Mouse (Mus musculus): Measurements from ENCODE around the gene Magi2. TPM values are rescaled to one million over a fixed set of nuclear protein-coding genes. Genes with fewer than 3 reads are reported as not detected.

Gene Magi2
- polyA plus RNA-seq (2016; fragmentation: Nextera tagmentation; extraction: Ambion mirVana), result 2.5 and 3.3 TPM in 2 replicates

- WGBS, result 0% methylated on average over 17 of the region's 26 CpGs
Measured at GRCm38 (mm10) chr5:19226866-19227243, at the start of gene Magi2. TSS of gene Magi2 (plus strand) at chr5:19227036.

GRCm38 (mm10) chr5:19178594-19178993, 48.2 kb upstream of the Magi2 start:
- Histone ChIP-seq H3K27ac (no peak overlapping the region), H3K4me3 (no peak overlapping the region), H3K9me3 (replicated peaks) (no peaks in the 10 kb centered on the region), H3K27me3 (ENCODE audit: low read depth, poor library complexity, severe bottlenecking) (no peaks in the 10 kb centered on the region), H3K4me1 (no peaks in the 10 kb centered on the region), H3K36me3 (no peaks in the 10 kb centered on the region)
- DNase-seq (ENCODE audit: low spot score), result no peak
- 87% methylated on average over 6 of the region's 6 CpGs for WGBS

More at GRCm38 (mm10) chr5:19226866-19227243, at the start of gene Magi2:
- Histone ChIP-seq H3K4me1 (peaks cover 18% of the 10 kb centered on the region), H3K4me3 (peak within 1 kb of the TSS; percentile 70), H3K27me3 (ENCODE audit: low read depth, poor library complexity, severe bottlenecking) (peaks cover 18% of the 10 kb centered on the region), H3K36me3 (no peaks in the 10 kb centered on the region), H3K9me3 (replicated peaks) (no peaks in the 10 kb centered on the region), H3K27ac (peak within 1 kb of the TSS; percentile 90)
- no peak for DNase-seq (ENCODE audit: low spot score)

DNA sequence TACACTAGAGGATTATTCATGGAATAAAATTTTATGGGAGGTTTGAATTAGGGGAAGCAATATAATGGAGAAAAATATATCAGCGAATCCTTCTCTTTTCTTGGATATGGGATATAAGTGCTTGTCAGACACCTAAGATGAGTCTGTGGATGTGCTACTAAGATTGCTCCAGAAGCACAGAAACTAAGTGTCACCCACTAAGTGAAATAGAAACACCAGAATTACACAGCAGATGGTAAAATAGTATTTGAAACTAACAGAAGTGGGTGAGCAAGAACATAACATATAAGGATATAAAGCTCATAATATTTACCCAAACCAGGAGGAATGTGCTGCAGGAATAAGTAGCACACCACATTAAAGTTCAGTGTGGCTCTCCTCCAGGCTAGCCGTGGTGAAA, 40.7 kb upstream of the Magi2 start:
- WGBS, result 96% methylated on average over 2 of the region's 2 CpGs
- DNase-seq (ENCODE audit: low spot score), result no peak
- H3K36me3 ChIP-seq, result no peaks in the 10 kb centered on the region

DNA sequence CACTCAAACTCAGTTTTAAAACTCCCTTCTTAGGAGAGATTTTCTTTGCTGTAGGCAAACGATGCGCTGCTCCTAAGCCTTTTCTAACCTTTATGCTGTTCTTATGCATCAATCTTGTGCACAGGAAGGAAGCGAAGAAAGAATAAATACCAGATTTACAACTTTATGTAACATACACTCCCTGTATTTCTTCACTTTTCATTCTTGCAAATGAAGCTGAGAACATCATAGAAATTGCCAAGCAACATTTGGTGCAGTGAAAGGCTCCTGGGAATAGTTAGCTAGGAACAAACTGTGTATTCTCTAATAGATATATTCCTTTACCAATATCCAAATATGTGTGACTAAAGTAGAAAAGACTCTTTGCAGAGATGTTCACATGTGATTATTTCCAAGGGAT, 15.2 kb upstream of the Magi2 start:
- no peaks in the 10 kb centered on the region for H3K36me3 ChIP-seq
- DNase-seq (ENCODE audit: low spot score), result no peak
- H3K27ac ChIP-seq, result no peak overlapping the region
- WGBS, result 87% methylated on average over 3 of the region's 3 CpGs
- H3K27me3 ChIP-seq (ENCODE audit: low read depth, poor library complexity, severe bottlenecking), result no peaks in the 10 kb centered on the region
- no peaks in the 10 kb centered on the region for H3K9me3 ChIP-seq (replicated peaks)
- no peaks in the 10 kb centered on the region for H3K4me1 ChIP-seq
- H3K4me3 ChIP-seq, result no peak overlapping the region

More for the DNA sequence above, 40.7 kb upstream of the Magi2 start:
- no peak overlapping the region for H3K4me3 ChIP-seq
- no peak overlapping the region for H3K27ac ChIP-seq
- H3K9me3 ChIP-seq (replicated peaks), result no peaks in the 10 kb centered on the region
- no peaks in the 10 kb centered on the region for H3K27me3 ChIP-seq (ENCODE audit: low read depth, poor library complexity, severe bottlenecking)
- H3K4me1 ChIP-seq, result no peaks in the 10 kb centered on the region

- WGBS, result under 1% methylated on average over 30 of the region's 51 CpGs
- Histone ChIP-seq H3K27me3 (ENCODE audit: low read depth, poor library complexity, severe bottlenecking) (peaks cover 18% of the 10 kb centered on the region), H3K4me1 (peaks cover 18% of the 10 kb centered on the region), H3K36me3 (no peaks in the 10 kb centered on the region), H3K9me3 (replicated peaks) (no peaks in the 10 kb centered on the region), H3K27ac (peak overlapping the region; percentile 90), H3K4me3 (peak overlapping the region; percentile 70)
- DNase-seq (ENCODE audit: low spot score), result peak; percentile 86
Measured at GRCm38 (mm10) chr5:19226144-19226865, 531 bp upstream of the Magi2 start.

DNA sequence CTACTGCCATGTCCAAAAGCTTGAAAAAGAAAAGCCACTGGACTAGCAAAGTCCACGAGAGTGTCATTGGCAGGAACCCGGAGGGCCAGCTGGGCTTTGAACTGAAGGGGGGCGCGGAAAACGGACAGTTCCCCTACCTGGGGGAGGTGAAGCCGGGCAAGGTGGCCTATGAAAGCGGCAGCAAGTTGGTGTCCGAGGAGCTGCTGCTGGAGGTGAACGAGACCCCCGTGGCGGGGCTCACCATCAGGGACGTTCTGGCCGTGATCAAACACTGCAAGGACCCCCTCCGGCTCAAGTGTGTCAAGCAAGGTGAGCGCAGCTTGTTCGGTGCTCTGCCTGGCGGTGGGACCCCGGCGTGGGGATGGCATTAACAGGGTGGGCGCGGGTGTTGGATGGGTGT, 445 bp downstream of the Magi2 start:
- WGBS, result under 1% methylated on average over 21 of the region's 21 CpGs
- Histone ChIP-seq H3K36me3 (no peaks in the 10 kb centered on the region), H3K27me3 (ENCODE audit: low read depth, poor library complexity, severe bottlenecking) (peaks cover 18% of the 10 kb centered on the region), H3K9me3 (replicated peaks) (no peaks in the 10 kb centered on the region), H3K4me3 (peak overlapping the region; percentile 70), H3K4me1 (peaks cover 18% of the 10 kb centered on the region), H3K27ac (peak overlapping the region; percentile 90)
- no peak for DNase-seq (ENCODE audit: low spot score)

DNA sequence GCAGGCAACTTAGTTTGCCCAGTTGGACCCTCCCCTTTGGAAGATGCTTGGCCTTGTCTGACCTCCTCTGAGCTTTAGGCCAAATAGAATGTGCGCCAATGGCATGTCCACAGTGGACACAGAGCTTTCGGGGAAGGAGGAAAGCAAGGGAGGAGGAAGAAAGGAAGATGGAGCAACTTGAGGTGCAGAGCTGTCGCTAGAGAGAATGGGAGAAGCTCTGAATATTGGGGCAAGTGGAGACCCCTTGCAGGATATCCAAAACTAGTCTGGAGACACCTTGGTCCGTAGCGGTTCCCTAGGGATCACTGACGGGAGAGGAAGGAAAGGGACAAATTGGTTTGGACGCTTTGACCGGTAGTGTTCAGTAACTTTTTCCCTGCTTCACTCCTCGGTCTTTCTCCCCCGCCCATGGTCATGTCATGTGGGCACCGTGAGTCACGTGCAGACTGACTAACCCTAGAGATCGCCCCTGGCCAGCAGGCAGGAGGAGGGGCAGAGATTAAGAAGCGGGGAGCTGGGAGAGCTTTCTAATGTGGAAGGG, 1.0 kb downstream of the Magi2 start:
- Histone ChIP-seq H3K9me3 (replicated peaks) (no peaks in the 10 kb centered on the region), H3K27me3 (ENCODE audit: low read depth, poor library complexity, severe bottlenecking) (peaks cover 18% of the 10 kb centered on the region), H3K36me3 (no peaks in the 10 kb centered on the region), H3K4me1 (peaks cover 18% of the 10 kb centered on the region), H3K4me3 (peak overlapping the region; percentile 70), H3K27ac (no peak overlapping the region)
- peak; percentile 62 for DNase-seq (ENCODE audit: low spot score)
- 2% methylated on average over 14 of the region's 14 CpGs for WGBS

GRCm38 (mm10) chr5:19241797-19242196, 15.0 kb downstream of the Magi2 start:
- Histone ChIP-seq H3K27me3 (ENCODE audit: low read depth, poor library complexity, severe bottlenecking) (no peaks in the 10 kb centered on the region), H3K36me3 (no peaks in the 10 kb centered on the region), H3K4me1 (no peaks in the 10 kb centered on the region), H3K4me3 (no peak overlapping the region), H3K9me3 (replicated peaks) (no peaks in the 10 kb centered on the region), H3K27ac (no peak overlapping the region)
- DNase-seq (ENCODE audit: low spot score), result no peak

DNA sequence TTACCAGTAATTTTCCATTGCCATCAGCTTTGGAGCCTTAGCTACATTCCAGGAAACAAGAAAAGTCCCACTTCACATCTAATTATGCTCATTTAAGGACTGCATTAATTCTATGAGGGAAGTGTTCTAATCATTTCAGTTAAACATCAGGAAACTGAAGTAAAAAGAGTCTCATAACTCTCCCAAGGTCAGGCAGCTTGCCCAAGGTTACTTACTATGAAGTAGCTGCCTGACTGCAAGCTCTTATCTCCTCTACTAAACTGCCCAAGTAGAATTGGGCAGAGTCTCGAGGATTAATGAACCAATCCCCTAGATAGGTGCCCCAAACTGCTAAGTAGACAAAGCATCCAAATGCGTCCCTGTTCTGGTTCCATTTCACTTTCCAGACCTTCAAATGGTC, 19.6 kb downstream of the Magi2 start:
- DNase-seq (ENCODE audit: low spot score), result no peak
- H3K27me3 ChIP-seq (ENCODE audit: low read depth, poor library complexity, severe bottlenecking), result no peaks in the 10 kb centered on the region
- H3K4me1 ChIP-seq, result 0 out of 2 replicates have a peak, but pooled peaks cover 3% of the 10 kb centered on the region
- H3K4me3 ChIP-seq, result no peak overlapping the region
- no peak overlapping the region for H3K27ac ChIP-seq
- 71% methylated on average over 2 of the region's 2 CpGs for WGBS
- no peaks in the 10 kb centered on the region for H3K9me3 ChIP-seq (replicated peaks)
- no peaks in the 10 kb centered on the region for H3K36me3 ChIP-seq

- H3K4me1 ChIP-seq, result 0 out of 2 replicates have a peak, but pooled peaks cover 3% of the 10 kb centered on the region
- no peaks in the 10 kb centered on the region for H3K27me3 ChIP-seq (ENCODE audit: low read depth, poor library complexity, severe bottlenecking)
- H3K4me3 ChIP-seq, result no peak overlapping the region
- no peaks in the 10 kb centered on the region for H3K9me3 ChIP-seq (replicated peaks)
- DNase-seq (ENCODE audit: low spot score), result no peak
- WGBS, result 78% methylated on average over 3 of the region's 3 CpGs
- no peaks in the 10 kb centered on the region for H3K36me3 ChIP-seq
- no peak overlapping the region for H3K27ac ChIP-seq
Measured at GRCm38 (mm10) chr5:19247266-19247665, 20.4 kb downstream of the Magi2 start.

- H3K27me3 ChIP-seq (ENCODE audit: low read depth, poor library complexity, severe bottlenecking), result no peaks in the 10 kb centered on the region
- no peak for DNase-seq (ENCODE audit: low spot score)
- no peaks in the 10 kb centered on the region for H3K9me3 ChIP-seq (replicated peaks)
- no peak overlapping the region for H3K4me3 ChIP-seq
- WGBS, result 64% methylated on average over 5 of the region's 5 CpGs
- H3K4me1 ChIP-seq, result no peaks in the 10 kb centered on the region
- no peaks in the 10 kb centered on the region for H3K36me3 ChIP-seq
- H3K27ac ChIP-seq, result no peak overlapping the region
Measured at GRCm38 (mm10) chr5:19262816-19263215, 36.0 kb downstream of the Magi2 start.

DNA sequence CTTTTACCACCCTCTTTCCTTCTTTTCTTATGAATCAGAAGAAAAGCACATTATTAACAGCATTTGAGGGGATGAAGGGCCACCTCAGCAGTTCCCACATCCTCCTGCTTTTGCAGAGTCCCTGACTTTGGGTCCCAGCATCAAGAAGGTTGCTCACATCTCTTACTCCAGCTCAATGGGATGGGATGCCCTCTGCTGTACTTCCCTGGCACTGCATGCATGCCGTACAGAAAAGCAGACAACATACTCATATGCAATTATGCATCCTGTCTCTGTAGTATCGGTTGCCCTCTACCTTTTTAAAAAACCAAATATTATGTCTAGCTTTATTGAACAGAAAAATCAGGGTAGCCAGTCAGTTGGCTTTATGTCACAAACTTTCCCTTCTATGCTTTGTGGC, 37.8 kb downstream of the Magi2 start:
- no peak overlapping the region for H3K27ac ChIP-seq
- H3K27me3 ChIP-seq (ENCODE audit: low read depth, poor library complexity, severe bottlenecking), result no peaks in the 10 kb centered on the region
- H3K4me3 ChIP-seq, result no peak overlapping the region
- no peaks in the 10 kb centered on the region for H3K4me1 ChIP-seq
- no peak for DNase-seq (ENCODE audit: low spot score)
- no peaks in the 10 kb centered on the region for H3K9me3 ChIP-seq (replicated peaks)
- H3K36me3 ChIP-seq, result no peaks in the 10 kb centered on the region
- 70% methylated on average over 2 of the region's 2 CpGs for WGBS

DNA sequence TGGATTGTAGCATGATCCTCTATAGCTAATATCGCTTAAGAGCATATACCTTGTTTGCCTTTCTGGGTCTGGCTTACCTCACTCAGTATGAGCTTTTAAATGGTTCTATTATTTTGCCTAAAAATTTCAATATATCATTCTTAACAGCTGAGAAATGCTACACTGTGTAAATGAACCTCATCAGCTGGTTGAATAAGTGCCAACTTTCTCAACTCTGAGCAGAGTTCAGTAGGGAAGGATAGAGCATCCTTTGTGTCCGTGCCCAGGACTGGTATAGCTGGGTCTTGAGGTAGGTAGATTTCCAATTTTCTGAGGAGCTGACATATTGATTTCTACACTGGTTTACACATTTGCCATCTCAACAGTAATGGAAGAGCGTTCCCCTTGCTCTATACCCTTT, 65.7 kb downstream of the Magi2 start:
- Histone ChIP-seq H3K4me1 (no peaks in the 10 kb centered on the region), H3K4me3 (no peak overlapping the region), H3K36me3 (no peaks in the 10 kb centered on the region), H3K9me3 (replicated peaks) (no peaks in the 10 kb centered on the region), H3K27ac (no peak overlapping the region), H3K27me3 (ENCODE audit: low read depth, poor library complexity, severe bottlenecking) (no peaks in the 10 kb centered on the region)
- no peak for DNase-seq (ENCODE audit: low spot score)
- 89% methylated on average over 3 of the region's 3 CpGs for WGBS
